Comparison of ENCODE assay signal across 12 mouse cellular contexts in genomic region chr1:73908081-73908960, GRCm38 (mm10).
A peak's percentile ranks its signal among the peaks of the same experiment; 100 is the strongest.
DNase-seq lines count a peak whose midpoint lies in the region; ATAC-seq lines count a peak whose summit lies in the region.
"Had no signal": no experiment of that assay in that cellular context is flagged by ENCODE, and none has a peak within 500 bp of the region (broad histone marks: within the 10 kb centered on the region; RNA-seq: fewer than 3 reads in every experiment).

No protein-coding gene starts in this region.

- H3K4me3 ChIP-seq in heart, embryonic 11.5 days (ENCODE audit: low read depth, low read length) = no peak overlapping the region
- no peak overlapping the region for H3K4me3 ChIP-seq in heart, embryonic 13.5 days
- H3K4me3 ChIP-seq: midbrain, embryonic 13.5 days had no signal

- H3K4me1 ChIP-seq in heart, embryonic 11.5 days (ENCODE audit: control insufficient read depth, insufficient read depth, low read length) = peaks cover 9% of the 10 kb centered on the region
- H3K4me1 ChIP-seq in heart, embryonic 13.5 days = peaks cover 29% of the 10 kb centered on the region

- no peaks in the 10 kb centered on the region for H3K9me3 ChIP-seq in heart, embryonic 11.5 days (replicated peaks; ENCODE audit: control insufficient read depth, low read length)
- H3K9me3 ChIP-seq in heart, embryonic 13.5 days = 0 out of 2 replicates have a peak, but pooled peaks cover 3% of the 10 kb centered on the region
- H3K9me3 ChIP-seq: midbrain, embryonic 13.5 days had no signal

- no peak for ATAC-seq in heart, embryonic 11.5 days (replicated peaks; ENCODE audit: insufficient number of reproducible peaks, low FRiP score, low TSS enrichment)
- ATAC-seq in heart, embryonic 13.5 days (ENCODE audit: extremely low read depth, insufficient number of reproducible peaks, low FRiP score, low TSS enrichment) = no peak
- ATAC-seq: midbrain, embryonic 13.5 days had no signal

- H3K9ac ChIP-seq in heart, embryonic 11.5 days (ENCODE audit: low read depth, low read length) = no peak overlapping the region
- H3K9ac ChIP-seq in heart, embryonic 13.5 days = no peak overlapping the region
- H3K9ac ChIP-seq: midbrain, embryonic 13.5 days had no signal

- H3K4me2 ChIP-seq in heart, embryonic 11.5 days = no peak overlapping the region
- H3K4me2 ChIP-seq in heart, embryonic 13.5 days = no peak overlapping the region
- H3K4me2 ChIP-seq: midbrain, embryonic 13.5 days had no signal

- H3K27me3 ChIP-seq in heart, embryonic 11.5 days (ENCODE audit: control insufficient read depth, insufficient read depth, low read length) = no peaks in the 10 kb centered on the region
- H3K27me3 ChIP-seq in heart, embryonic 13.5 days (replicated peaks) = no peaks in the 10 kb centered on the region
- H3K27me3 ChIP-seq: midbrain, embryonic 13.5 days had no signal

- peaks cover 3% of the 10 kb centered on the region; the same call in 1 of the 2 replicates for H3K36me3 ChIP-seq in heart, embryonic 11.5 days (ENCODE audit: control insufficient read depth, insufficient read depth, low read length)
- peaks cover 61% of the 10 kb centered on the region for H3K36me3 ChIP-seq in heart, embryonic 13.5 days
- H3K36me3 ChIP-seq: midbrain, embryonic 13.5 days had no signal

- peak; percentile 8 to 25 for DNase-seq in heart, adult 18-20 months
- DNase-seq in ovary, adult 18-20 months (ENCODE audit: low spot score) = peak; percentile 1
- DNase-seq in ovary, postnatal 14 days (ENCODE audit: low spot score) = no peak
- DNase-seq in kidney, postnatal 25 days = peak; percentile 25 to 63
- no peak for DNase-seq in left cerebral cortex, adult 11 months (ENCODE audit: low spot score)
- DNase-seq in neural tube, embryonic 10.5 days (ENCODE audit: extremely low spot score, low spot score) = no peak
- DNase-seq: cerebellum, adult 8-10 months; spleen, adult 18-20 months; thymus, adult 18-20 months had no signal

- 74% methylated on average over 13 of the region's 13 CpGs for WGBS in heart, embryonic 11.5 days (ENCODE audit: insufficient replicate concordance)
- 73% methylated on average over 13 of the region's 13 CpGs for WGBS in heart, embryonic 13.5 days

- no peak overlapping the region for H3K27ac ChIP-seq in heart, embryonic 11.5 days (ENCODE audit: low read depth, low read length)
- peak overlapping the region; percentile 20; the same call in 1 of the 2 replicates for H3K27ac ChIP-seq in heart, embryonic 13.5 days (replicated peaks)
- H3K27ac ChIP-seq: midbrain, embryonic 13.5 days had no signal

Comparison
In these comparisons a context has a peak if more than half of its experiments do, and no peak if none do; other contexts are left out.
1. DNase-seq: peak in heart, adult 18-20 months (2 of 2), ovary, adult 18-20 months (single experiment) and kidney, postnatal 25 days (2 of 2); none in ovary, postnatal 14 days (single experiment), left cerebral cortex, adult 11 months (single experiment) and neural tube, embryonic 10.5 days (single experiment).